Mouse (Mus musculus) myocyte (in vitro differentiated cells): ENCODE measurements at regions not wholly inside any gene's neighbourhood (a gene's known extent, or its start where the extent isn't known, plus 50 kb on each side); places are given as distances from the start of the nearest gene placed in this dataset.
"Not testable (repeated sequence)": the region's sequence is repeated elsewhere in the genome, so short reads cannot be mapped to it uniquely, and the experiment has no call there.

Experiments
- H3K27me3 ChIP-seq: one replicate; pipeline ENCODE4 v1.6.1; 2011; ENCODE audit not compliant: control insufficient read depth, insufficient read depth, insufficient read length
- H3K36me3 ChIP-seq: one replicate; pipeline ENCODE4 v1.6.1; 2011; ENCODE audit not compliant: control insufficient read depth, insufficient read depth
- H3K4me2 ChIP-seq: one replicate; pipeline ENCODE4 v1.6.1; 2011; ENCODE audit warnings: low read depth, control low read depth
- H3K4me3 ChIP-seq: one replicate; pipeline ENCODE4 v1.5.1; 2011; ENCODE audit warnings: mild to moderate bottlenecking, control low read depth, moderate library complexity
- H3K79me2 ChIP-seq: one replicate; pipeline ENCODE4 v1.6.1; 2011; ENCODE audit not compliant: control insufficient read depth, insufficient read depth
- H3ac ChIP-seq: one replicate; pipeline ENCODE4 v1.6.1; 2011; ENCODE audit not compliant: control insufficient read depth, insufficient read length
- CEBPB ChIP-seq: IDR thresholded peaks from 2 replicates; pipeline ENCODE4 v1.6.1; 2011; ENCODE audit warnings: mild to moderate bottlenecking, moderate library complexity; ENCODE audit not compliant: poor library complexity, insufficient read depth, severe bottlenecking
- E2F4 ChIP-seq: IDR thresholded peaks from one replicate; pipeline ENCODE4 v1.6.1; 2011; ENCODE audit warnings: mild to moderate bottlenecking, control low read depth, moderate library complexity; ENCODE audit not compliant: insufficient read depth
- MAX ChIP-seq: IDR thresholded peaks from one replicate; pipeline ENCODE4 v1.6.1; 2011; ENCODE audit warnings: low read depth, mild to moderate bottlenecking, control low read depth
- MYOD1 ChIP-seq, 3 experiments: IDR thresholded peaks; one replicate each; pipeline ENCODE4 v1.6.1; 2011; ENCODE audit warnings: control low read depth in 2 of 3, low read depth in 2 of 3, mild to moderate bottlenecking in 2 of 3, moderate library complexity in 1 of 3; ENCODE audit not compliant: insufficient read length in 2 of 3, control insufficient read depth in 1 of 3
- MYOG ChIP-seq, 3 experiments: IDR thresholded peaks; one replicate each; pipeline ENCODE4 v1.6.1; 2011; ENCODE audit warnings: control low read depth in 2 of 3, low read depth in 2 of 3, mild to moderate bottlenecking in 2 of 3; ENCODE audit not compliant: insufficient read length in 2 of 3, control insufficient read depth in 1 of 3, insufficient read depth in 1 of 3
- POLR2A ChIP-seq: IDR thresholded peaks from one replicate; pipeline ENCODE4 v1.6.1; 2011; ENCODE audit warnings: low read depth, mild to moderate bottlenecking, control low read depth, moderate library complexity; ENCODE audit not compliant: insufficient read length
- POLR2AphosphoS2 ChIP-seq: IDR thresholded peaks from one replicate; pipeline ENCODE4 v1.6.1; 2011; ENCODE audit warnings: low read depth, control low read depth; ENCODE audit not compliant: insufficient read length
- REST ChIP-seq: IDR thresholded peaks from one replicate; pipeline ENCODE4 v1.6.1; 2011; ENCODE audit warnings: mild to moderate bottlenecking, control low read depth, moderate library complexity; ENCODE audit not compliant: insufficient read depth, insufficient read length
- SRF ChIP-seq: IDR thresholded peaks from one replicate; pipeline ENCODE4 v1.6.1; 2011; ENCODE audit warnings: low read depth; ENCODE audit not compliant: control insufficient read depth, insufficient read length
- TCF12 ChIP-seq: IDR thresholded peaks from one replicate; pipeline ENCODE4 v1.6.1; 2011; ENCODE audit warnings: mild to moderate bottlenecking, control low read depth; ENCODE audit not compliant: poor library complexity, insufficient read depth, severe bottlenecking
- TCF3 ChIP-seq: IDR thresholded peaks from one replicate; pipeline ENCODE4 v1.6.1; 2011; ENCODE audit warnings: low read depth, control low read depth; ENCODE audit not compliant: insufficient read length
- USF1 ChIP-seq: IDR thresholded peaks from one replicate; pipeline ENCODE4 v1.6.1; 2011; ENCODE audit warnings: low read depth, mild to moderate bottlenecking, control low read depth, moderate library complexity

DNA sequence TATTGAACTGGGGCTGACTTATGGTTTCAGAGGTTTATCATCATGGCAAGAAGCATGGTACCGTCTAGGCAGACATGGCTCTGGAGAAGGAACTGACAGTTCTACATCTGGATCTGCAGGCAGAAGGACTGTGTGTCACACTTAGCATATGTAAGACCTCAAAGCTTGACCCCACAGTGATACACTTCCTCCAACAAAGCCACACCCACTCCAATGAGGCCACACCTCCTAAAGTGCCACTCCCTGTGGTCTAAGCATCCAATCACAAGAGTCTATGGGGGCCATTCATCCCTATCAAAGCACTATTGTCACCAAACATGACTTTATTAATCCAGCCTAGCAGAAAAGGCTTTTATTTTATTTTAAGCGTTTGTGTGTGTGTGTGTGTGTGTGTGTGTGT lies 96.2 kb upstream of the Fam3c start:
- no peak overlapping the region for H3ac ChIP-seq
- TF ChIP-seq TCF3 (no peak), TCF12 (no peak), MYOG (IDR thresholded peaks at IDR 0.05; ENCODE audit: control insufficient read depth in 1 of 3, insufficient read depth in 1 of 3, insufficient read length in 2 of 3, low read depth in 2 of 3) (no peak)
- no peaks in the 10 kb centered on the region for H3K27me3 ChIP-seq
- no peaks in the 10 kb centered on the region for H3K79me2 ChIP-seq
- no peak overlapping the region for H3K4me2 ChIP-seq
- no peaks in the 10 kb centered on the region for H3K36me3 ChIP-seq
- no peak overlapping the region for H3K4me3 ChIP-seq

- H3K79me2 ChIP-seq, result no peaks in the 10 kb centered on the region
Measured at GRCm38 (mm10) chr6:22450501-22450900, 94.5 kb upstream of the Fam3c start.

DNA sequence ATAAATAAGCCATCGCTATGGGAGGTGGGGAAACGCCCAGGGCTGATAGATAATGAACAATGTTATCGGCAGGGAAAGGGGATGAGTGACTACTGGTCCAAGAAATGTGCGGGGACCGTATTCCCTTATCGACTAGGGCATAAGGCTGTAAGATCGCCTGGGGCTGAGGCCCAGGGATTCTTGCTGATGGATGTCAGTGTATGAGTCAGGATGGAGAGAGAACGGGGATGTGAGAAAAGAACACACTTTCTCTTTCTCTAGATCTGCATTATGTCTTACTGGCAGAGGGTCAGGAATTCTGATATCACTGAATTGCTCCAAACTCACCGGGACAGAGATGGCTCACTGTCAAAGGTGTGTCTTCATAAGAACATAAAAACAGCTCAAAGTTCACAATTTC lies 92.9 kb upstream of the Fam3c start:
- TF ChIP-seq CEBPB (no peak), TCF3 (no peak), POLR2AphosphoS2 (no peak), SRF (no peak), POLR2A (no peak), MYOG (IDR thresholded peaks at IDR 0.05; ENCODE audit: control insufficient read depth in 1 of 3, insufficient read depth in 1 of 3, insufficient read length in 2 of 3, low read depth in 2 of 3) (no peak), TCF12 (no peak), E2F4 (no peak), MYOD1 (IDR thresholded peaks at IDR 0.05; ENCODE audit: control insufficient read depth in 1 of 3, insufficient read length in 2 of 3, low read depth in 2 of 3) (no peak), REST (no peak), MAX (no peak), USF1 (no peak)
- no peak overlapping the region for H3K4me3 ChIP-seq
- H3ac ChIP-seq, result no peak overlapping the region
- H3K27me3 ChIP-seq, result no peaks in the 10 kb centered on the region
- H3K79me2 ChIP-seq, result no peaks in the 10 kb centered on the region
- H3K36me3 ChIP-seq, result no peaks in the 10 kb centered on the region
- no peak overlapping the region for H3K4me2 ChIP-seq

More at GRCm38 (mm10) chr6:22450501-22450900, 94.5 kb upstream of the Fam3c start:
- Histone ChIP-seq H3K4me2 (no peak overlapping the region), H3K36me3 (no peaks in the 10 kb centered on the region), H3K4me3 (no peak overlapping the region), H3ac (no peak overlapping the region), H3K27me3 (no peaks in the 10 kb centered on the region)
- TF ChIP-seq MYOD1 (IDR thresholded peaks at IDR 0.05; ENCODE audit: control insufficient read depth in 1 of 3, insufficient read length in 2 of 3, low read depth in 2 of 3) (no peak), REST (no peak), CEBPB (no peak)

DNA sequence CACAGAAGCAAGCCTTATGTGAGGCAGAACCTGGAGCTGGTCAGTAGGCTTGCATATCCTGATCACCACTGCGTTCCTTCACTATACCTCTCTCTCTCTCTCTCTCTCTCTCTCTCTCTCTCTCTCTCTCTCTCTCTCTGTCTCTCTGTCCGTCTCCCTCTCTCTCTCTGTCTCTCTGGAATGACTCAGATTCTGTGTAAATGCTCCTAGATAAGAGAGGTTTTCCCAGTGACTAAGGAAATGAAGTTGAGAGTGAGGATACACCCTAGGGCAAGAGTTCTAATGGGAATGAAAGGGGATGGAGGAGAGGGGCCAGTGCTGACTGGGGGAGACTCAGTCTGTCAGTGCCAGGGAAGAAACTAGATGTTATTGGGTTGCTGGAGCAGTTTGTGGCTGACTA lies 91.6 kb upstream of the Fam3c start:
- H3K79me2 ChIP-seq, result no peaks in the 10 kb centered on the region
- H3ac ChIP-seq, result no peak overlapping the region
- H3K27me3 ChIP-seq, result no peaks in the 10 kb centered on the region
- TF ChIP-seq POLR2A, result no peak
- TF ChIP-seq MAX, result no peak
- no peak for TF ChIP-seq SRF
- TF ChIP-seq E2F4, result no peak
- no peak for TF ChIP-seq CEBPB
- no peak for TF ChIP-seq POLR2AphosphoS2
- TF ChIP-seq MYOD1 (IDR thresholded peaks at IDR 0.05; ENCODE audit: control insufficient read depth in 1 of 3, insufficient read length in 2 of 3, low read depth in 2 of 3), result no peak
- TF ChIP-seq TCF3, result no peak
- no peak for TF ChIP-seq USF1
- TF ChIP-seq MYOG (IDR thresholded peaks at IDR 0.05; ENCODE audit: control insufficient read depth in 1 of 3, insufficient read depth in 1 of 3, insufficient read length in 2 of 3, low read depth in 2 of 3), result no peak
- TF ChIP-seq REST, result no peak
- no peak for TF ChIP-seq TCF12
- H3K36me3 ChIP-seq, result no peaks in the 10 kb centered on the region
- H3K4me2 ChIP-seq, result no peak overlapping the region
- no peak overlapping the region for H3K4me3 ChIP-seq

GRCm38 (mm10) chr6:22446621-22447310 lies 90.7 kb upstream of the Fam3c start:
- Histone ChIP-seq H3K36me3 (no peaks in the 10 kb centered on the region), H3ac (no peak overlapping the region), H3K4me2 (no peak overlapping the region), H3K27me3 (no peaks in the 10 kb centered on the region), H3K4me3 (no peak overlapping the region), H3K79me2 (no peaks in the 10 kb centered on the region)
- TF ChIP-seq TCF3 (no peak), MAX (no peak), REST (no peak), TCF12 (no peak), USF1 (no peak), E2F4 (no peak), SRF (no peak), POLR2AphosphoS2 (no peak), POLR2A (no peak), CEBPB (no peak)

DNA sequence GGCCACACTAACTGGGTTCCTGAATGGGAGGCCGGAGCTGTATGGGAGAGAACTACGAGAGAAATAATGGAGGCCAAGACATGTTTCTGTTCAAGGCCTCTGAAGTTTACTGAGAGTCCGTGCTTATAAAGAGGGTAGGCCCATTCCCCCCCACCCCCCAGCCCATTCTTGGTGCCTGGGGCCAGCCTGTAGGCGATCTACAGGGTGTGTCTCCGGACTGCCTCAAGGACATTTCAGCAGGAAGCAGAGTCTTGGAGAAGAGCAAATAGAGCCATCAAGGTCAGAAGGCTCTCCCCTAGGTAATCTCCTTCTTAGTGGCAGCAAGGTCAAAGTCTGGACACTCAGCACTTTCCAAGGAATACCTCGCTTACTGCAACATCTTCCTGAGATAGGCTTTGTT lies 88.8 kb upstream of the Fam3c start:
- not testable (repeated sequence) for H3K36me3 ChIP-seq, H3K4me3 ChIP-seq, H3K4me2 ChIP-seq, H3K79me2 ChIP-seq, H3K27me3 ChIP-seq, H3ac ChIP-seq
